Mouse (Mus musculus) thymus, postnatal 10 days (tissue): Measurements from ENCODE around the gene Polr3h.

Source experiments
- DNase-seq, 2 experiments: peaks; one replicate each; pipeline ENCODE4 v3.0.0; 2021; ENCODE audit warnings: low spot score in 2 of 2

Gene Polr3h

GRCm38 (mm10) chr15:81949476-81950131 is 23.6 kb upstream of the Polr3h start:
- DNase-seq = no peak

- DNase-seq = no peak
Measured at GRCm38 (mm10) chr15:81949076-81949475, 23.0 kb upstream of the Polr3h start.

- no peak for DNase-seq
Measured at GRCm38 (mm10) chr15:81943176-81943749, 17.2 kb upstream of the Polr3h start.

GRCm38 (mm10) chr15:81941010-81941409 is 15.0 kb upstream of the Polr3h start:
- DNase-seq = no peak

- no peak for DNase-seq
Measured at GRCm38 (mm10) chr15:81940219-81940618, 14.2 kb upstream of the Polr3h start.

- no peak for DNase-seq
Measured at GRCm38 (mm10) chr15:81939774-81940173, 13.7 kb upstream of the Polr3h start.

- DNase-seq = no peak
Measured at GRCm38 (mm10) chr15:81939157-81939715, 13.2 kb upstream of the Polr3h start.

GRCm38 (mm10) chr15:81938246-81938645 is 12.2 kb upstream of the Polr3h start:
- DNase-seq = peak; percentile 15 to 36

GRCm38 (mm10) chr15:81937098-81937972 is 11.3 kb upstream of the Polr3h start:
- DNase-seq = no peak

- DNase-seq = no peak
Measured at GRCm38 (mm10) chr15:81936679-81937078, 10.6 kb upstream of the Polr3h start, which contains the start of gene Csdc2. Gene Csdc2 (plus strand): TSS chr15:81936759.

GRCm38 (mm10) chr15:81935869-81936637 is 10.0 kb upstream of the Polr3h start:
- no peak for DNase-seq

GRCm38 (mm10) chr15:81933986-81934385 is 7.9 kb upstream of the Polr3h start:
- DNase-seq = no peak

- DNase-seq = peak; percentile 27 to 48
Measured at GRCm38 (mm10) chr15:81932951-81933470, 7.0 kb upstream of the Polr3h start.

GRCm38 (mm10) chr15:81928277-81928676 is 2.2 kb upstream of the Polr3h start:
- no peak for DNase-seq

GRCm38 (mm10) chr15:81927741-81928140 is 1.7 kb upstream of the Polr3h start:
- DNase-seq = no peak

- DNase-seq = no peak
Measured at GRCm38 (mm10) chr15:81926446-81926822, 394 bp upstream of the Polr3h start.

GRCm38 (mm10) chr15:81924933-81925332 is 1.1 kb downstream of the Polr3h start:
- no peak for DNase-seq

- DNase-seq = no peak
Measured at GRCm38 (mm10) chr15:81921255-81921654, 4.8 kb downstream of the Polr3h start.

GRCm38 (mm10) chr15:81920546-81921217 is 5.4 kb downstream of the Polr3h start:
- DNase-seq = no peak

- no peak for DNase-seq
Measured at GRCm38 (mm10) chr15:81919062-81919461, 7.0 kb downstream of the Polr3h start.
